Mouse (Mus musculus): ENCODE data around the gene Cyp8b1. TPM values are rescaled to one million over a fixed set of nuclear protein-coding genes. Genes with fewer than 3 reads are reported as not detected.

Cyp8b1 gene
- polyA plus RNA-seq, 1 experiment from 2014 or later, result 4.4 TPM

DNA sequence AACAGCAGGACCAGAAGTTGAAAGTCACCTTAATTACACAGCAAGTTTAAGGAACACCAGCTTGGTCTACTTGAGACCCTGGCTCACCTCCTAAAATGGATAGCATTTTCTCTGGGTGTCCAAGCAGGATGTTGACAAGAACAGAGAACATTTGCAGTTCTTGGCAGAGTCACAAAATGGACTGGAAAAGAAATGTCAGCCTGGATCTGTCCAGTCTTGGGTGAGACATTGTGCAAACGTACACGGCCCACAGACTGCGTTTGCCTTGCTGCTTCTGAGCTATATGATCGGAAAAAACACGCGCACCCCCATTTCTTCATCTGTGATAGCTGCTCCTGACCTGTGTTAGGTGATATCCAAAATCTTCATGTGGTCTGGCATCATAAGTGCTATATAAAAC lies 48.5 kb downstream of the Cyp8b1 start:
- no peak for ATAC-seq (ENCODE audit: insufficient read depth)

DNA sequence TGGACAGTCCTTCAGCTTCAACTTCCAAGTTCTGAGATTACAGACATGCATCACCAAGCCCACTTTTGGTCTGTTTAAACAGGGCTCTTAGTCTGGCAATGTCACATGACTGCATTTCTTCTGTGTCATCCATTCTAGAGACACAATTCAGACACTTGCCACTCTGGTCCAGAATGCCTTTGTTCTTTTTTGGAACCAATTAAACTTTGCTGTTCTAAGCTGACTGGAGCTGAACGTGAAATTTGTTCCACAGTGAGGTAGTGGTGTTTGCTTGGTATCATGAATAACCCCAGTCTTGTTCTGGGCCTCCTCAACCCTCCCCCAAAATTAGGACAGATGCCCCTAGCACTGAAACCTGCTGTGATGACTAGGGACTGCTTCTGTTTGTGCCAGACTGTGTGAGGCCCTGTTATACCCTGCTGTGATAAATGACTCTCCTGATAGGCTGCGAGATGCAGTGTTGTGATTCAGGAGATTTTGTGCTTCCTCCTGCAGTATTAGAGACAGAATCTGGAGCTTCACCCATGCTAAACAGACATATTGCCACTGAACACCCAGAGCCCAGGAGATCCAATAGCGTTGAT lies 50.6 kb downstream of the Cyp8b1 start:
- no peak for ATAC-seq (ENCODE audit: insufficient read depth)
- WGBS (ENCODE audit: insufficient replicate concordance), result 39% methylated on average over 3 of the region's 3 CpGs
- Histone ChIP-seq H3K4me2 (no peak overlapping the region), H3K9ac (no peak overlapping the region), H3K27me3 (no peaks in the 10 kb centered on the region), H3K4me3 (replicated peaks) (no peak overlapping the region), H3K36me3 (replicated peaks) (no peaks in the 10 kb centered on the region), H3K9me3 (replicated peaks) (no peaks in the 10 kb centered on the region), H3K27ac (replicated peaks) (no peak overlapping the region), H3K4me1 (replicated peaks) (no peaks in the 10 kb centered on the region)

More for the DNA sequence above, 48.5 kb downstream of the Cyp8b1 start:
- Histone ChIP-seq H3K27ac (replicated peaks) (no peak overlapping the region), H3K27me3 (no peaks in the 10 kb centered on the region; the same call in 1 of the 2 replicates), H3K4me1 (replicated peaks) (no peaks in the 10 kb centered on the region), H3K4me2 (no peak overlapping the region), H3K4me3 (replicated peaks) (no peak overlapping the region), H3K9me3 (replicated peaks) (no peaks in the 10 kb centered on the region), H3K9ac (no peak overlapping the region), H3K36me3 (replicated peaks) (no peaks in the 10 kb centered on the region)
- WGBS (ENCODE audit: insufficient replicate concordance), result 71% methylated on average over 6 of the region's 6 CpGs

DNA sequence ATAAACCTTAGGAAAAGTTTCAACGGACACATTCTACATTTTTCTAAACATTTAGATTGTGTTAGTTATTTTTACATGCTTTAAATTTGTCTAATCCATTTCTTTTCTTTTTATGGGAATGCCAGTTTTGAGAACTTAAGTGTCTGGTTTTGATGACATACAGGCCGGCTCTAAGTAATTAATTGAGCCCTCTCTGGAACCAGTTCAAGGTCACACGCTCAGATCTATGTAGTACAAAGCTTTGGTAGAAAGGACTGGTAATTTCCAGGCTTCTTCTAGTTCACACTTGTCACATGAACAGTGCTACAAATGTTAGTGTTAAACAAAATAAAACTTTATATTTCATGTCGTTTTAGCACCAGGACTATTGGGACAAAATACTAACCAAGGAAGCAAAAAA lies 51.3 kb downstream of the Cyp8b1 start:
- H3K4me3 ChIP-seq (replicated peaks), result no peak overlapping the region
- WGBS (ENCODE audit: insufficient replicate concordance), result 53% methylated on average over 4 of the region's 4 CpGs
- 0 out of 2 replicates have a peak, but pooled peaks cover 2% of the 10 kb centered on the region for H3K4me1 ChIP-seq (replicated peaks)
- no peak overlapping the region for H3K27ac ChIP-seq (replicated peaks)
- H3K4me2 ChIP-seq, result no peak overlapping the region
- no peaks in the 10 kb centered on the region for H3K36me3 ChIP-seq (replicated peaks)
- H3K9ac ChIP-seq, result no peak overlapping the region
- H3K27me3 ChIP-seq, result no peaks in the 10 kb centered on the region
- no peak for ATAC-seq (ENCODE audit: insufficient read depth)
- H3K9me3 ChIP-seq (replicated peaks), result no peaks in the 10 kb centered on the region

Other genes starting within 250 kb of the Cyp8b1 start
- 3.3 and 3.6 TPM in 2 replicates for gene Sec22c, start 210.8 kb downstream of the Cyp8b1 start, polyA plus RNA-seq (2015; fragmentation: Nextera tagmentation; extraction: Ambion mirVana)
- gene Ss18l2, start 206.0 kb downstream of the Cyp8b1 start, polyA plus RNA-seq (2015; fragmentation: Nextera tagmentation; extraction: Ambion mirVana), result 55.3 TPM in 2 replicates
- gene Nktr, start 197.1 kb downstream of the Cyp8b1 start, polyA plus RNA-seq (2015; fragmentation: Nextera tagmentation; extraction: Ambion mirVana), result 23.0 and 25.2 TPM in 2 replicates
- gene Zfp651, start 157.0 kb downstream of the Cyp8b1 start, polyA plus RNA-seq (2015; fragmentation: Nextera tagmentation; extraction: Ambion mirVana), result 1.6 and 2.0 TPM in 2 replicates
- gene Klhl40, start 138.7 kb downstream of the Cyp8b1 start, polyA plus RNA-seq (2015; fragmentation: Nextera tagmentation; extraction: Ambion mirVana), result 0.67 and 0.98 TPM in 2 replicates
- gene Hhatl, start 123.8 kb downstream of the Cyp8b1 start, polyA plus RNA-seq (2015; fragmentation: Nextera tagmentation; extraction: Ambion mirVana), result 0.18 TPM in 2 replicates
- not detected in 2 replicates for gene Ccdc13, start 76.8 kb downstream of the Cyp8b1 start, polyA plus RNA-seq (2015; fragmentation: Nextera tagmentation; extraction: Ambion mirVana)
- 96.2 and 102 TPM in 2 replicates for gene Higd1a, start 57.9 kb downstream of the Cyp8b1 start, polyA plus RNA-seq (2015; fragmentation: Nextera tagmentation; extraction: Ambion mirVana)
- gene Ackr2, start 17.9 kb downstream of the Cyp8b1 start, polyA plus RNA-seq (2015; fragmentation: Nextera tagmentation; extraction: Ambion mirVana), result 0.45 and 0.53 TPM in 2 replicates
- 0.24 and 0.55 TPM in 2 replicates for gene Fam198a, start 34.7 kb upstream of the Cyp8b1 start, polyA plus RNA-seq (2015; fragmentation: Nextera tagmentation; extraction: Ambion mirVana)
- gene Pomgnt2, start 80.8 kb upstream of the Cyp8b1 start, polyA plus RNA-seq (2015; fragmentation: Nextera tagmentation; extraction: Ambion mirVana), result 2.9 and 4.2 TPM in 2 replicates
- gene Snrk, start 201.0 kb upstream of the Cyp8b1 start, polyA plus RNA-seq (2015; fragmentation: Nextera tagmentation; extraction: Ambion mirVana), result 18.4 and 18.6 TPM in 2 replicates